Mouse (Mus musculus): ENCODE measurements around the gene Doc2b. TPM values are rescaled to one million over a fixed set of nuclear protein-coding genes. Genes with fewer than 3 reads are reported as not detected.

The Doc2b gene
- total RNA-seq, 2 experiments from 2014 or later, result 0.33 to 0.47 TPM

- no peak for DNase-seq
These were observed 3.3 kb downstream of the Doc2b start for GRCm38 (mm10) chr11:75792535-75792934.

GRCm38 (mm10) chr11:75785897-75786296, 10.0 kb downstream of the Doc2b start:
- DNase-seq, result no peak

DNA sequence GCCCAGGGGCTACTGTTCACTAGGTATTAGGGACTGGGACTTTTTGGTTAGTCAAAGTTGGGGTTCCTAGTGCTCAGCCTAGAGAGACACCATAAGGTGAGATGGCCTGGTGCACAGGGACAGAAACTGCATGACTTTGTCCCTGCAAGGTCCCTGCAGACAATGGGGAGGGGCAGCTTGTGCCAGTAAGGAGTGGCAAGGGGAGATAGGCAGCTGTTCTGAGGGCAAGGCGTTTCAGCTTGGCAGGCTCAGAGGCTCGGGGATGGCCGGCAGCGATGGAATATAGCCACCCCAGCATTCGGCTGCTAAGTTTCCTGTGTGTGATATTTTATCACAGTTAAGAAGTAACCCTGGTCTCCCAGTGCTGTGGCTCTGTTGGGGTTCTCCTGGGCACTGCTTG, 12.1 kb downstream of the Doc2b start:
- DNase-seq, result no peak

- DNase-seq, result peak; percentile 78
These were observed 13.9 kb downstream of the Doc2b start for GRCm38 (mm10) chr11:75781919-75782318.

- DNase-seq, result no peak
These were observed 19.9 kb downstream of the Doc2b start for GRCm38 (mm10) chr11:75775919-75776318.

DNA sequence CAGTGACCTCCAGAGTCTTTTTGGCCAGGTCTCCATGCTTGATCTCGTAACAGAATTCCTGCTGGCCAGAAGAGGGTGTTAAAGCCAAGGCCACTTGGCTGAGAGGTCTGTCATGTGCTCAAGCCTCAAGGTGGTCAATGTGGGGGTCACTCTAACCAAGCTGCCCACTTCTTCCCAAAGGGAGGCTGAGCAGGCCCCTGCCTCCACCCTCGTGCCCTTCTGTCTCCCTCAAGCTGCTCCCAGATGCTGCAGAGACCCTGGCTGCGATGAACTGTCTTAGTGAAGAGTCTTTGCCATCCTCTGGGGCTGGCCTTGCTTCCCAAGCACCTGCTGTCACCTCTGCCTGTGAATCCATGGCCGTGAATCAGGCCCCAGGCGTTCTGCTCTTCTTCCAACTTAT, 23.3 kb downstream of the Doc2b start:
- DNase-seq, result no peak

GRCm38 (mm10) chr11:75769206-75769605, 26.6 kb downstream of the Doc2b start:
- peak; percentile 93 for DNase-seq

DNA sequence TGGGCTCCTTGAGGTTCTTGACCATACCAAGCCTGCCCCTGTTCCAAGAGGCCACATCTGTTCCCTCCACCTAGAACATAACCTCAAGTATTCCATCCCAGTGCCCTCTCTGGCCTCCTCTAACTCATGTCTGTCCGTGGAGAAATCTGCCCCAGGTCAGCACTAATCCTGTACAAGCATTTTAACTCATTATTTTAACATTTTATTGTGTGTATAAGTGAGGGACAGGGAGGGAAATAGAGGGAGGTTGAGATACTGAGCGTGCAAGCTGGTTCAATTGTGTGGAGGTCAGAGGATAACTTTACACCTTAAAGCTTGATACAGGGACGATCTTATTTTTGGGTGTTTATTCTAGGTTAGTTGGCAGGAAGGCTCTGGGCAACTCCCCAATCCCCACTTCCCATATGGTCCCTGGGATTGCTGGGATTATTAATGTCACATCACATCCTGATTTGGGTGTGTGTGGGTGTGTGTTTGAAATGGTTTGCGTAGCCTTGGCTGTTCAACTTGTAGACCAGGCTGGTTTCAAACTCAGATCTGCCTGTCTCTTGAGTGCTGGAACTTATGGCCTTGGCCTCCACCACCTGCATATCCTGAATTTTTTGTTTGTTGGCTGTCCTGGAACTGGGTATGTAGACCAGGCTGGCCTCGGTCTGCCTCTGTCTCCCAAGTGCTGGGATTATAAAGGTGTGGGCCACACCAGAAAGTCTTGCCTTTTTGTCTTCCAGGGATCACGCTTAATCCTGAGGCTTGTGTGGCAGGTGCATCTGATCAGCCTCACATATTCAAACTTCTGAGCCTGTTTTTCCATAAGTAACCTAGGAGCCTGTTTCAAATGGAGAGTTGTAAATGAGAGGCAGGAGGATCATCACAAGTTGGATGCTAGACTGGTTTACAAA, 27.5 kb downstream of the Doc2b start:
- DNase-seq, result no peak

DNA sequence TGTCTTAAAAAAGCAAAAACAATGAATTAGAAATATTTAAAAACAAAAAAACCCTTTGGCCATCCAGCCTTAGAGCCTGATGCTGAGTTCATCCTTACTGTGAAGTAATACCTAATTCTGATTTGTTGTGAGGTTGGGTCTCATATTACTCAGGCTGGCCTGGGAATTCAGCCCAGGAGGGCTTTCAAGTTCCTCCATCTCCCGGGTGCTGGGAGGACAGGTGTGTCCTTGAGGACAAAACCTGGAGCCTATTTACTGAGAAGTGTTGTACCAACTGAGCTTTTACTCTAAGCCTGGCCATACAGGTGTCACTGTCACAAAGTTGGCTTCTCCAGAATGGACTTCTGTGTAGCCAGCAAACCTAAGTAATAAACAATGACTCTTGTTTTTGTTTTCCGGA, 28.8 kb downstream of the Doc2b start:
- DNase-seq, result no peak

GRCm38 (mm10) chr11:75765161-75765560, 30.7 kb downstream of the Doc2b start:
- no peak for DNase-seq

GRCm38 (mm10) chr11:75764521-75765023, 31.3 kb downstream of the Doc2b start:
- no peak for DNase-seq

DNA sequence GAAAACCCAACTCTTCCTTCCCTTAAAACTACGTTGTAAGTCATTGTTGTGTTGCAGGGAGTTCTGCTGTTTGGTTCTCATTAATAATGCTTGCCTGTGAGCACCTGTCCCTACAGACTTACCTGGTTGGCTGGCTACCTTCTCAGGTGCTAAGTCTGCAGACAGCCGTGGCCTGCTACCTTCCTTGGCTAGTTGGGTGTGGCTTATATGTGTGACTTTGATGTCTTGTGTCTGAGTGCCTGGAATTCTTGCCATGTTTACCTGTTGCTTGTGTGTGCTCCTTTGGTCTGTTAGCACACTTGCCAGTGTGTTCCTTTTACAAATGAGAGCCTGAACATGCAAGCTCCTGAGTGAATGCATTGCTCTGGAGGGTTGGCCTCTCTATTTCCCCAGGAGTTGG, 33.1 kb downstream of the Doc2b start:
- no peak for DNase-seq

DNA sequence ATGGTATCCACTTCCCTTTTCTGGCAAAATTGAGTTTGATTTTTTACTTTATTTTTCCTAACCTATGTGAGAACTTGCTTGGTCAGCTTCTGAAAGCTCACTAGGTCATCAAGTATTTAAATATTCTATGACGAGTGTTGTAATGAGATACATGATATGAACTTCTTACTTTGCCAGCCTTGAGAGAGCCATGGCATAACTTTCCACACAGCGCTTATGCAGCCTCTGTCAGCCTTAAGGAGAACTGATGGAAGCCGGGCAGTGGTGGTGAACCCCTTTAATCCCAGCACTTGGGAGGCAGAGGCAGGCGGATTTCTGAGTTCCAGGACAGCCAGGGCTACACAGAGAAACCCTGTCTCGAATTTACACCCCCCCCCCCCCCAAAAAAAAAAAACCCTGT, 35.1 kb downstream of the Doc2b start:
- DNase-seq, result no peak

DNA sequence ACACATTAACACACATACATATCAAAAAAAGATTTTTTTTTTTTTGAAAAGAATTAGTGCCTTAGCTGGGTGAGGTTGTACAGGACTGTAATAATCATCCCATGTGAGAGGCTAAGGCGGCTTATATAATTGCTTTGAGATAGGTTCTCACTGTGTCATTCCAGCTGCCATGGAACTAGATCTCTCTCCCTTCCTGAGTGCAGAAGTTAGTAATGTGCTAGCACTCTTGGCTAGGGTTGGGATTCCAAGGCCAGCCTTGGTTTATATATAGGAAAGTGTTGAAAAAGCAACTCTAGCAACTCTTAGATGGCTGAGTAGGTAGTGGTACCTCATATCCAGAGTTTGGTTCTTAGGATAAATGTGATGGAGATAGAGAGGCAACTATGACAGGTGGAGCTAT, 37.3 kb downstream of the Doc2b start:
- DNase-seq, result no peak

- DNase-seq, result no peak
These were observed 39.2 kb downstream of the Doc2b start for GRCm38 (mm10) chr11:75756687-75757086.

GRCm38 (mm10) chr11:75751082-75751481, 44.8 kb downstream of the Doc2b start:
- DNase-seq, result no peak

GRCm38 (mm10) chr11:75750537-75750936, 45.3 kb downstream of the Doc2b start:
- no peak for DNase-seq

DNA sequence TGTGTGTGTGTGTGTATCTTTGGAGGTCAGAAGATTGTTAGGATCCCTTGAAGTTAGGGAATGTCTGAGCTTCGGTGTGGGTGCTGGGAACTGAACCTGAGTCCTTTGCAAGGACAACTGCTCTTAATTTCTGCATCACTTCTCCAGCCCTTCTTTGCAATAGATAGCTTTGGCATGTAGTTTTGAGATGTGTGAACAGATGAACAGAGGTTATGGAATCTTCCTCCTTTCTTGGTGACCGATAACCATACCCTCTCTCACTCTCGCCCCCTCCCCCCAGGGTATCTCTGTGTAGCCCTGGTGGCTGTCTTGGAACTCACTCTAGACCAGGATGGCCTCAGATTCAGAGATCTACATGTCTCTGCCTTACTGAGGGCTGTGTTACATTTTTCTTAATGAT, 51.1 kb downstream of the Doc2b start:
- no peak for DNase-seq

- DNase-seq, result no peak
These were observed 54.2 kb downstream of the Doc2b start for GRCm38 (mm10) chr11:75741615-75742014.

DNA sequence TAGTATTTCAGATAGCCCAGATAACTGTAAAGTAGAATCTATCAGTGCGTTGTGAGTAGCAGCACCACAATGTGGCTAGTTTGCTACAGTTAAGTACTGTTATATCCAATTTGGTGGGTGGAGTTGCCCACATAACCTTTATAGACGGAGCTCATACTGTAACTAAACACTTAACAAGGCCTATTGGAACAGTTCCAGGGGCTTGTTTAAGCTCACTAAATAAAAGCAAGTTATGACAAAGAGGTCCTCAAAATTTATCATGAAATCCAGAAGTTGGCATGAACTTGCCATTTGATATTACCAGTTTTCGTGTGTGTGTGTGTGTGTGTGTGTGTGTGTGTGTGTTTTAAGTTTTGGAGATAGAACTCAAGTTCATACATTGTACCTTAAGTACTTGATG, 55.6 kb downstream of the Doc2b start:
- no peak for DNase-seq

DNA sequence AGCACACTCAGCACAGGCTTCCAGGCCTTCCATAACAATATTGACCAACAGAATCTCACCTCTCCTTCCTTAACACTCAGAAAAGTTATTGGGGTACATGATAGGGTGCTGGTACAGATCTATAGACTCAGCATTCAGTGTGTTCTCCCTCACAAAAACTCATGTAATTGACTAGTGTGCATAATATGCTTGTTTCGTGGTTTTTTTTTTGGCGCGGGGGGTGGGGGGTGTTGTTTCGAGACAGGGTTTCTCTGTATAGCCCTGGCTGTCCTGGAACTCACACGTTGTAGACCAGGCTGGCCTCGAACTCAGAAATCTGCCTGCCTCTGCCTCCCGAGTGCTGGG, 57.4 kb downstream of the Doc2b start:
- DNase-seq, result no peak

DNA sequence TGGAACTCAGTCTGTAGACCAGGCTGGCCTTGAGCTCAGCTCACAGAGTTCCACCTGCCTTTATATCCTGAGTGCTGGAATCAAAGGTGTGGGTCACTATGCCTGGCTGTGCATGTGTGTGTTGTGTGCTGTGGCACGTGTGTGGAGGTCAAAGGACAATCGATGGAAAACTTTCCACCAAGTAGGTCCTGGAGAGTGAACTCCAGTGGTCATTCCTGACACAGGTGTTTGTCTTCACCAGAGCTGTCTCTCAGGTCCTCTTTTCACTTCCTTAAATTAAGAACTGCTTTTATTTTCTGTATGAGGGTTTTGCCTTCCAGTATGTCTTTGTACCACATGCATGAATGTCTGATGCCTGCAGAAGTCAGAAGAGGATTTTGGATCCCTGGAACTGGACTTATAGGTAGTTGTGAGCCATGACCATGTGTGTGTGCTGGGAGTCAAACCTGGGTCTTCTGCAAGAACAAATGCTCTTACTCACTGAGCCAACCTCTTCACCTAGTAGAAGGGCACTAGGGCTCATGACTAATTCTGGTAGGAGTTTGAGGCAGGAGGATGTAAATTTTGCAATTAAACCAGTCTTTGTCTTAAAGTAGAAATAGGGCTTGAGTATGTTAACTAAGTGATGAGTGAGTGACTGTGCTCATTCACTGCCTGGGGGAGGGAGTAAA, 57.9 kb downstream of the Doc2b start:
- no peak for DNase-seq

DNA sequence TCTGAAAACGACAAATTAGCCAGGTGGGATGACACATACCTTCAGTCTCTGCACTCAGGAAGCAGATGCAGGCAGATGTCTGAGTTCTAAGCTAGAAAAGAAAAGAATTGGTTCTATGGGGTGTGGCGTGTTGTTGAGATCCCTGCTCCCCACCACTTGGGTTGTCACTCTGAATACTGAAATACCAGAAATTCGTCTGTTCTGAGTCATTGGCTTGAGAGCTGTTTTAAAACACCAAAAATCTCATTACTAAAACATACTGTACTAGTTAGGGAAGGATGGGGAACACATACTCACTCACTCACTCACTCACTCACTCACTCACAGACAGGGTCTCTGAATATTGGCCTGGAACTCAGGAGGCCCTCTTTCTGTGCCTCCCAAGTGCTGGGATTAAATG, 58.9 kb downstream of the Doc2b start:
- DNase-seq, result no peak
